ENCODE assay signal across 8 mouse cellular contexts in the genomic region with DNA sequence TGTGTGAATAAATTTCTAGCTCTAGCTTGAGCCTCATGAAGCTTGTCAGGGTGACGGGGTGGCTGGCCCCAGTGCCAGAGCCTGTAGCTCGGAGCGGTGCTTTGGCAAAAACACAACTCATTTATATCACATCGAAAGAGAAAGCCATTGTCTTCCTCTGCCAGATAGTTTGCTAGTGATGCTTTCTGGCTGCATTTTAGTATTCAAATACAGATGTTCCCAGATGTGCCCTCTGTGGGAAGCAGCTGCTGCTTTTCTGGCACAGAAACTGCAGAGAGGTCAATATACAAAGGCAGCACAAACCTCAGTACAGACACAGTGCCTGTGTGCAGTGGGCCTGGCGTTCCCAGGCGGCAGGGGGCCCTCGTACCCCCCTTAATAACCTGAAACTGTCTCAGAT.
A peak's percentile ranks its signal among the peaks of the same experiment; 100 is the strongest.
DNase-seq lines count a peak whose midpoint lies in the region; ATAC-seq and TF ChIP-seq lines count a peak whose summit lies in the region.
"Had no signal": no experiment of that assay in that cellular context is flagged by ENCODE, and none has a peak within 500 bp of the region (broad histone marks: within the 10 kb centered on the region; RNA-seq: fewer than 3 reads in every experiment).

No protein-coding gene starts in this region.

- H3K4me2 ChIP-seq in kidney, embryonic 15.5 days: 0 out of 2 replicates have a peak overlapping the region, but pooled peaks have one; percentile 12
- H3K4me2 ChIP-seq in embryonic facial prominence, embryonic 14.5 days (ENCODE audit: low read depth, low read length): no peak overlapping the region; the same call in 1 of the 2 replicates
- H3K4me2 ChIP-seq in hindbrain, embryonic 16.5 days (ENCODE audit: low read length): 0 out of 2 replicates have a peak overlapping the region, but pooled peaks have one; percentile 2
- no peak overlapping the region for H3K4me2 ChIP-seq in midbrain, postnatal 0 days (ENCODE audit: low read depth, low read length, poor library complexity, severe bottlenecking)

- H3K36me3 ChIP-seq in kidney, embryonic 15.5 days: peaks cover 12% of the 10 kb centered on the region; the same call in 1 of the 2 replicates
- no peaks in the 10 kb centered on the region for H3K36me3 ChIP-seq in kidney, adult 2 months (ENCODE audit: control insufficient read depth, insufficient read depth, low read length)
- 0 out of 2 replicates have a peak, but pooled peaks cover 12% of the 10 kb centered on the region for H3K36me3 ChIP-seq in embryonic facial prominence, embryonic 14.5 days (ENCODE audit: control insufficient read depth, insufficient read depth, low read length)
- H3K36me3 ChIP-seq in hindbrain, embryonic 16.5 days (ENCODE audit: control insufficient read depth, insufficient read depth, low read length): no peaks in the 10 kb centered on the region
- H3K36me3 ChIP-seq in midbrain, postnatal 0 days (ENCODE audit: insufficient read depth, low read length): peaks cover 10% of the 10 kb centered on the region

- peaks cover 73% of the 10 kb centered on the region for H3K4me1 ChIP-seq in kidney, embryonic 15.5 days
- peaks cover 11% of the 10 kb centered on the region for H3K4me1 ChIP-seq in kidney, adult 2 months (ENCODE audit: control insufficient read depth, insufficient read depth, low read length)
- H3K4me1 ChIP-seq in embryonic facial prominence, embryonic 14.5 days (ENCODE audit: control insufficient read depth, insufficient read depth, low read length): peaks cover 33% of the 10 kb centered on the region
- H3K4me1 ChIP-seq in hindbrain, embryonic 16.5 days (ENCODE audit: control insufficient read depth, insufficient read depth, low read depth, low read length): peaks cover 55% of the 10 kb centered on the region
- peaks cover 44% of the 10 kb centered on the region for H3K4me1 ChIP-seq in midbrain, postnatal 0 days (ENCODE audit: insufficient read depth, low read length)

- no peak for TF ChIP-seq CTCF in kidney, adult 2 months (conservative IDR thresholded peaks at IDR 0.05; ENCODE audit: insufficient read depth, insufficient read length, low read depth, low read length)
- peak; percentile 37 for TF ChIP-seq CTCF in midbrain, postnatal 0 days (IDR thresholded peaks at IDR 0.05)

- DNase-seq in kidney, adult 2 months: no peak
- DNase-seq in embryonic facial prominence, embryonic 14.5 days (ENCODE audit: low spot score): no peak
- no peak for DNase-seq in midbrain, postnatal 0 days (ENCODE audit: low spot score)
- no peak for DNase-seq in thymus, postnatal 14 days
- DNase-seq in urinary bladder, adult 2 months (ENCODE audit: low spot score): no peak
- DNase-seq: left cerebral cortex, postnatal 4 days had no signal

- no peaks in the 10 kb centered on the region for H3K27me3 ChIP-seq in kidney, embryonic 15.5 days
- H3K27me3 ChIP-seq in kidney, adult 2 months (replicated peaks; ENCODE audit: control insufficient read depth, insufficient read depth, low read length): no peaks in the 10 kb centered on the region
- H3K27me3 ChIP-seq in embryonic facial prominence, embryonic 14.5 days (replicated peaks; ENCODE audit: control insufficient read depth, insufficient read depth, low read length): no peaks in the 10 kb centered on the region
- H3K27me3 ChIP-seq in hindbrain, embryonic 16.5 days (replicated peaks; ENCODE audit: control insufficient read depth, insufficient read depth, low read length): no peaks in the 10 kb centered on the region
- H3K27me3 ChIP-seq in midbrain, postnatal 0 days (ENCODE audit: insufficient read depth, low read length): no peaks in the 10 kb centered on the region

- H3K9ac ChIP-seq in kidney, embryonic 15.5 days: no peak overlapping the region
- peak overlapping the region; percentile 20; the same call in 1 of the 2 replicates for H3K9ac ChIP-seq in embryonic facial prominence, embryonic 14.5 days (ENCODE audit: low read depth, low read length)
- peak overlapping the region; percentile 38; the same call in 1 of the 2 replicates for H3K9ac ChIP-seq in hindbrain, embryonic 16.5 days (ENCODE audit: low read depth, low read length)
- H3K9ac ChIP-seq in midbrain, postnatal 0 days (replicated peaks; ENCODE audit: low read length, poor library complexity, severe bottlenecking): no peak overlapping the region

- ATAC-seq in kidney, embryonic 15.5 days (replicated peaks; ENCODE audit: low FRiP score): no peak
- no peak for ATAC-seq in embryonic facial prominence, embryonic 14.5 days (ENCODE audit: low read depth)
- no peak for ATAC-seq in hindbrain, embryonic 16.5 days
- no peak for ATAC-seq in midbrain, postnatal 0 days (ENCODE audit: low FRiP score)

- WGBS in kidney, embryonic 15.5 days: 31% methylated on average over 7 of the region's 7 CpGs
- 47% methylated on average over 7 of the region's 7 CpGs for WGBS in kidney, adult 2 months
- 42% methylated on average over 7 of the region's 7 CpGs for WGBS in embryonic facial prominence, embryonic 14.5 days
- 20% methylated on average over 7 of the region's 7 CpGs for WGBS in hindbrain, embryonic 16.5 days
- 33% methylated on average over 7 of the region's 7 CpGs for whole genome bisulfite sequencing in midbrain, postnatal 0 days

- H3K9me3 ChIP-seq in kidney, embryonic 15.5 days (replicated peaks): no peaks in the 10 kb centered on the region
- H3K9me3 ChIP-seq in embryonic facial prominence, embryonic 14.5 days (ENCODE audit: control insufficient read depth, low read length): no peaks in the 10 kb centered on the region
- H3K9me3 ChIP-seq in hindbrain, embryonic 16.5 days (ENCODE audit: control insufficient read depth, low read length): no peaks in the 10 kb centered on the region
- no peaks in the 10 kb centered on the region for H3K9me3 ChIP-seq in midbrain, postnatal 0 days (ENCODE audit: low read length)

- no peak for TF ChIP-seq POLR2A in kidney, adult 2 months (IDR thresholded peaks at IDR 0.05; ENCODE audit: low read depth, low read length)

- H3K4me3 ChIP-seq in kidney, embryonic 15.5 days (replicated peaks): no peak overlapping the region
- no peak overlapping the region for H3K4me3 ChIP-seq in kidney, adult 2 months (ENCODE audit: insufficient read depth, low read depth, low read length)
- H3K4me3 ChIP-seq in embryonic facial prominence, embryonic 14.5 days (ENCODE audit: low read depth, low read length): no peak overlapping the region
- no peak overlapping the region for H3K4me3 ChIP-seq in hindbrain, embryonic 16.5 days (ENCODE audit: low read length)
- no peak overlapping the region for H3K4me3 ChIP-seq in midbrain, postnatal 0 days (ENCODE audit: low read depth, low read length)

- peak overlapping the region; percentile 89 for H3K27ac ChIP-seq in kidney, embryonic 15.5 days
- H3K27ac ChIP-seq in kidney, adult 2 months (ENCODE audit: insufficient read depth, low read depth, low read length): no peak overlapping the region
- 0 out of 2 replicates have a peak overlapping the region, but pooled peaks have one; percentile 28 for H3K27ac ChIP-seq in embryonic facial prominence, embryonic 14.5 days (replicated peaks; ENCODE audit: low read depth, low read length)
- H3K27ac ChIP-seq in hindbrain, embryonic 16.5 days (ENCODE audit: low read depth, low read length): peak overlapping the region; percentile 61
- H3K27ac ChIP-seq in midbrain, postnatal 0 days (ENCODE audit: low read depth, low read length): peak overlapping the region; percentile 60

Comparison
In these comparisons a context has a peak if more than half of its experiments do, and no peak if none do; other contexts are left out.
1. H3K4me2 ChIP-seq: peak in kidney, embryonic 15.5 days (single experiment) and hindbrain, embryonic 16.5 days (single experiment); none in embryonic facial prominence, embryonic 14.5 days (single experiment) and midbrain, postnatal 0 days (single experiment).
2. H3K9ac ChIP-seq: peak in embryonic facial prominence, embryonic 14.5 days (single experiment) and hindbrain, embryonic 16.5 days (single experiment); none in kidney, embryonic 15.5 days (single experiment) and midbrain, postnatal 0 days (single experiment).